Mouse (Mus musculus) kidney, adult 18-20 months (tissue): ENCODE data around the gene Mttp.

Experiments
- DNase-seq: peaks from one replicate; pipeline ENCODE4 v3.0.0; 2021

Gene Mttp

DNA sequence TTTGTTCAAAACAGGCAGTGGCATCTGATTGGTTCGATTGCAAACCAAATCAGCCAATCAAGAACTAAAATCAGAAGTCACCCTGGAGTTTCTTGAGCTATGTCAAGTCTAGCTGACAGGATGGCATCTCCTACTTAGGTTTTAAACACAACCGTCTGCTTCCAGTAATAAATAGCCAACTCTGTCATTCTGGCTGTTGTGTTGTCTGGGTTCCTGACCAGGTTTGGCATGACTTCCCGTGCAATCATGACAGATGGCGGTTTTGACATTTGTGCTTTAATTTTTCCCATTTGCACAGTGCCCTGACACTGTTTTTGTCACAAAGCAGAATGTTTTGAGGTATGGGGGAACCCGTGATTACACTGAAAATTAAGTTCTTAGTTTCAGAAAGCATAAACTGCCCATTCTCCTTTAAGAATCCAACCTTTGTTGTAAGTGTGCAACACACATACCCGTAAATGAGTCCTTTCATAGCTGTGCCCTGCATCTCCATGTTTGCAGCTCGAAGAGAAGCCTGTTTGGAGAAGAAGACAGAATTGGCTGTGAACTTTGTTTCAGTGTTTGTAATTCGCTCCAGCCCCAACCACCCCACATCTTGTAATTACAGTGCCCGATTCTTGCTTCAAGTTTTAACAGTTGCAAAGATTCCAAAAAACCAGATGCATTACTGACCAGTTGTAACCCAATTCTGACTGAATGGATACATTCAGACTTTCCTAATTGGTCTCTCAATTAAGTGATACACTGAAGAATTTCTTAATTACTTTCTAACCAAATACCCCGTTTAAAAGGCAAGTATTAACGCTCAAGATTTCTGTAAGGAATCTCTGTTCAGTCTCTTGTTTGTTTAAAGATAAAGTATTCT lies 67.1 kb downstream of the Mttp start:
- no peak for DNase-seq

DNA sequence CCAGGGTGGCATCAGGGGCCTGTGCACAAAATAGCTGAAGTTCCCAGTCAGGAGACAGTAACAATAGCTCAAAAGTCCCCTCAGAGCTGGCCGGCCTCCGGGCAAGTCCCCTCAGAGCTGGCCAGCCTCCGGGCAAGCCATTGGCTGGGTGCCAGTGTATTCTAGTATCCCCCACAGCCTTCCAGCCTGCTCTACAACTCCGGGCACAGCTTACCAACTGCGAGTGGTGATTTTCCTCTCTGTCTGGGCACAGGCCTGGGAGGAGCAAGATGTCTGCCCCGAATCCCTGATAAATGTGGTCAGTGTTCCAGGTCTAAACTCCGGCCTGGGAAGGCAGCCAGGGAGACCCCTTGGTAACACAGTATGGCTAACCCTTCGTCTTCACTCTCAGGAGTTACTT lies 69.6 kb downstream of the Mttp start:
- no peak for DNase-seq

DNA sequence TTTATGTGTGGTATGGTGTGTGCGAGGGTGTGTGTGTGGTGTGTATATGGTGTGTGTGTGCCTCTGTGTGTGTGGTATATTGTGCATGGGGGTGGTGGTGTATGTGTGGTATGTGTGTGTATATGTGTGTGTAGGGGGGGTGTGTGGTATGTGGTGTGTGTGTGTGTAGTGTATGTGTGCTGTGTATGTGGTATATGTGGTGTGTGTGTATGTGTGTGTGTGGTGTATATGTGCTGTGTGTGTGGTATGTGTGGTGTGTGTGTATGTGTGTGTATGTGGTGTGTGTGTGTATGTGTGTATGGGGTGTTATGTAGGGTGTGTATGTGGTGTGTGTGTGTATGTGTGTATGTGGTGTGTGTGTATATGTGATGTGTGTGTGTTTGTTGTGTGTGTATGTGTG lies 70.6 kb downstream of the Mttp start:
- no peak for DNase-seq

DNA sequence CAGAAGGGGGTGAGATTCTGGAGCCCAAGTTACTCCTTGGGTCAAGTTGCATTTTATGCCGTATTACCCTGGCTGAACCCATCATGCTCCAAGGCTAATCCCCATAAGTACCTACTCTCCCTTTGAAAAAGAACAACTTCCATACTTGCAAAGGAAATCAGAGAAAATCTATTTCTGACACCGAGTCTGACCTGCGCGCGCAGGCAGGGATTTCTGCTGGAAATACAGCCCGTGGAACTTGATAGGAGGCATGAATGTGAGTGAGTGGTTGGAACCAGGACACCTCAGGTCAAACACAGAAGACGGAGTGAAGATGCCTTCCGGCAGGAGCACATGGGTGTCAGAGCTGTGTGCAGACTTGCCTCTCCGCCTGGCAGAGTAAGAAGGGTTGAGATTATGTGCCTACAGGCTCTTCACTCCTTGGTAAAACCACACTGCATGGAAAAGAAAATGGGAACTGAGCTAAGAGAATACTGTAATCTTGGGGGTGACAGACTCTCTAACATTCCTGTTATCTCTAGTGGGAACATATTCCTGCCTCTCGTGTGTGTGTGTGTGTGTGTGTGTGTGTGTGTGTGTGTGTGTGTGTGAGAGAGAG lies 73.2 kb downstream of the Mttp start:
- no peak for DNase-seq

DNA sequence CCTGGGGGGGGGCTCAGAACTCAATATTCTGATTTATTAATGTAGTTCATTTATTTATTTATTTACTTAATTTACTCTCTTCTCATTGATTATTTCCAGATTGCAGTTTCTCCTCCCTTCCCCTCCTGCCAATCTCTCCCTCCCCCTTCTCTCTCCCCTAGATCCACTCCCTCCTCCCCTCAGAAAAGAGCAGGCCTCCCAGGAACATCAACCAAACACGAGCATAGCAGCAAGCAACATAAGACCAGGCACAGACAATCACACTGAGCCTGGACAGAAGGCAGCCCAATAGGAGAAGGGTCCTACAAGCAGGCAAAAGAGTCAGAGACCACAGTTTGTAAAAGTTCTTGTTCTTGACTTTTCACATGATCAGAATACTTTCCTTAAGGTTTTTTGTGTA lies 73.8 kb downstream of the Mttp start:
- no peak for DNase-seq

DNA sequence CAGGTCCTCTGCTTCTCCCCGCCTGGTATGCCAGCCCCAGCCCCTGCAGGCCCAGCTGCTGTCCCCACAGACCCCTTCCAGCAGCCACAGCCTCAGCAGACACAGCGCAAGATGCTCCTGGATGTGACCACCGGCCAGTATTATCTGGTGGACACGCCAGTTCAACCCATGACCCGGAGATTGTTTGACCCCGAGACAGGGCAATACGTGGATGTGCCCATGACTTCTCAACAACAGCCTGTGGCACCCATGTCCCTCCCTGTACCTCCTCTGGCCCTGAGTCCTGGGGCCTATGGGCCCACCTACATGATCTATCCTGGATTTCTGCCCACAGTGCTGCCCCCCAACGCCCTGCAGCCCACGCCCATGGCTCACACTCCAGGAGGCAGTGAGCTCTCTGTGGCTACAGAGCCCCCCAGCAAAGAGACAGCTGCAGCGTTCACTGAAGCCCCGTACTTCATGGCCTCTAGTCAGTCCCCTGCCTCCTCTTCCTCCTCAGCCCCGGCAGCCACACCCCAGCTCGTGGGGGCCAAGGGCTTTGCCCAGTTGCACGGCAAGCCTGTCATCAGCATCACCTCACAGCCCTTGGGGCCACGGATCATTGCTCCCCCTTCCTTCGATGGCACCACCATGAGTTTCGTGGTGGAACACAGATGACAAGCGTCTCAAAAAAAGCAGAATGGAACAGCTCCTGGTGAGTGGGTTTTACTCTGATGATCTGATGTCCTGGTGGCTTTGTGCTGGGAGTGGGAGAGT lies 74.8 kb downstream of the Mttp start:
- DNase-seq, result no peak

DNA sequence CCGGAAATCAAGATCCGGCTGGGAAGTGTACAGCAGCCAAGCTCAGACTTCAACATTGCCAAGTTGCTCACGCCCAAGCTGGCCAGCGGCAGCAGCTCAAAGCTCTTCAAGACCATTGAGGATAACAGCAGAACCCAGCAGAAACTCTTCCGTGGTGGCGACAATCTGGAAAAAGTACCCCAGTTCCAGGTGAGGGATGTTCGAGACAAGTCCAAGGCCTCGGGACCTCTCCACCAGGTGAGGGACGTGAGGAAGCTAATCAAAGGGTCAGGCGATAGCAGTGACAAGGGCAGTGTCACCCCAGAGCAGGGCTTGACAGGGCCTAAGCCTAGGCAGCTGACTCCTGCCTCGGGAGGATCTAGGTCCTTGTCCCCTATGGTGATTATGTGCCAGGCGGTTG lies 76.7 kb downstream of the Mttp start:
- DNase-seq, result no peak

DNA sequence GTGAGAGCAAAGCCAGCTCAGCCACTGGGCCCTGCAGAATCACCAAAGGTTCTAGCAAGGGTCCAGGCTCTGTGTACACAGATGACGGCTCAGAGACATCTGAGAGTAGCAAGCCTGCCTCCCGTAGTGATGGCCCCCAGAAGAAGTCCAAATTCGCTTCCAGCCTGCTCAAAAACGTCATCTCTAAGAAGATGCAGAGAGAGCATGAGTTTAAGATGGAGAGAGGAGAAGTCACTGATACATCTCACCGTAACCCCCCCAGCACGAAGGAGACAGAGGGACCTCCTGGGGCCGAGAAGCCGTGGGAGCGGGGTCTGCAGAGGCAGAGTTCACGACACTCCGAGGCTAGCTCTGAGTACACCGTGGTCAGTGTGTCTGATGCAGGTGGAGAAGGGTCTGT lies 77.5 kb downstream of the Mttp start, which contains the start of gene Gm5105:
Gm5105 (minus strand) TSS at position 101 of the 400 bp plus-strand sequence.
- DNase-seq, result no peak

DNA sequence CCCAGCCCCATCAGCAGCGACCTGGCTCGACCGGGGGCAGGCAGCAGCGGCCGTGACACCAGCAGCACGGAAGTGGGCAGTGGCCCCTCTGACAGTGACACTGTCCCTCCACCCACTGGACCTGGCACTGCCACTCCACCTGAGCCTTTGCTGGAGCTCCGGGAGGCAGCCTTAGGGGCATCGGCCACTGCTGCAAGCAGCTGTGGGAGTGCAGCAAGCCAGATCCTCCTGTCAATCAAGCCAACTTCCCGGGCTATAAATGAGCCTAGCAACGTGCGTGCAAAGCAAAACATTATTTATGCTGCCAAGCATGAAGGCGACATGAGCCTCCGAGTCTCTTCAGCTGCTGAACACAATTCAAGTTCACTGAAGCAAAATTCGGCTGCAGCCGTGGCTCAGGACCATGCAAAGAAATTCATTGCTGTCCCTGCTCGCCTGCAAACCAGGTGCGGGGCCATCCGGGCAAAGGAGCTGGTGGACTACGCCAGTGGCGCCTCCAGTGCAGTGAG lies 78.4 kb downstream of the Mttp start:
- DNase-seq, result no peak

DNA sequence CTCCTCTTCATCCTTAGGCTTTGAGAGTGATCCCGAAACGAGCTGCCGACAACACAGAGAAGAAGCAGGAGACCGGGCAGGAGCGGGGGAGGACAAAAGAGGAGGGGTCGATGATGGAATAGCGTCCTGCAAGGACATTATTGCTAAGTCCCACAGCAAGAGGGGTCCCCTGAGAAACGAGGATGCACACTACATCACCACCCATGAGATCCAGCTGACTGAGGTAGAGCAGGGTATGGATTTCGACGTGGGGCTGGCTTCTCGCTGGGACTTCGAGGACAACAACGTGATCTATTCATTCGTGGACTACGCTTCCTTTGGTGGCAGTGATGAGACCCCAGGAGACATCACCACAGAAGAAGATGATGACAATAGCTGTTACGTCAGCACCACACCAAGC lies 78.8 kb downstream of the Mttp start:
- DNase-seq, result no peak

DNA sequence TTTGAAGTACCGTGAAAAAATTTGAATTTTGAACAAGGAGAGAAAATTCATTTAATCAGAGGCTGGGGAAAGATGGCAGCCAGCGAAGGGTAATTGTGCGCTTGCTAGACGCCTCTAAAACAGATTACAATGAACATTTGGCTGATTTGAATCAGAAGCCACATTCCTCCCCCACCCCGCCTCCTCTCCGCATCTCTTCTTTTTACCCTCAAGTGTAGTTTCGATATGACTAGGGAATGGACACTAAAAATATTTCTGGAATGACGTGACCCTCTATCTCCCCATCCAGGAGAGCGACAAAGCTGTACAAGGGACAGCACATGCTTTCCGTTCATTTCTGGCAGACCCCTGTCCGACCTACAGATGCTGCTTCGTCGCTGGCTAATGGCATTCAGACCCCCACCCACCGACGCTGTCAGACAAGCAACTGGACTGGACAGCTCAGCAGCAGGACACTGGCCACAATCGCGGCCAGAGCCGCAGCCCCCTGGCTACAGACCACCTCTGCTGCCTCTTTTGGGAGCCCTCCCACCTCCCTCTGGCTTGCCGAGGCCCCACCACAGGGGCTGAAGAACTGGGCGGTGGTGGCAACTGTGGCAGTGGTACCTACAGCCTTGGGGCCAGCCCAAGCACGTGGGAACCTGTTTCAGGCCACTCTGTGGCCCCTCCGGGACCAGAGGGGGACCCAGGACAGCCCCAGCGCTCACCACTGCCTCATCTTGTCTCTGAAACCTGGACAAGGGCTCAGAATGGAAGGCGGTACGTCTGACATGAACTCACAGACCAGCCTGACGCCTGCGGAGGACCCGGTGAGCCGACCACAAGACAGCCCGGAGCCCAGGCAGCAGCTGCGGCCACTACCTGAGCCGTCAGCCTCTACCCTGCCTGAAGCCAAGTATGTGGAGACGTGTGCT lies 79.8 kb downstream of the Mttp start, which contains the start of gene 1110002E22Rik:
1110002E22Rik (plus strand) TSS at position 321 of the 914 bp plus-strand sequence.
- DNase-seq, result no peak

DNA sequence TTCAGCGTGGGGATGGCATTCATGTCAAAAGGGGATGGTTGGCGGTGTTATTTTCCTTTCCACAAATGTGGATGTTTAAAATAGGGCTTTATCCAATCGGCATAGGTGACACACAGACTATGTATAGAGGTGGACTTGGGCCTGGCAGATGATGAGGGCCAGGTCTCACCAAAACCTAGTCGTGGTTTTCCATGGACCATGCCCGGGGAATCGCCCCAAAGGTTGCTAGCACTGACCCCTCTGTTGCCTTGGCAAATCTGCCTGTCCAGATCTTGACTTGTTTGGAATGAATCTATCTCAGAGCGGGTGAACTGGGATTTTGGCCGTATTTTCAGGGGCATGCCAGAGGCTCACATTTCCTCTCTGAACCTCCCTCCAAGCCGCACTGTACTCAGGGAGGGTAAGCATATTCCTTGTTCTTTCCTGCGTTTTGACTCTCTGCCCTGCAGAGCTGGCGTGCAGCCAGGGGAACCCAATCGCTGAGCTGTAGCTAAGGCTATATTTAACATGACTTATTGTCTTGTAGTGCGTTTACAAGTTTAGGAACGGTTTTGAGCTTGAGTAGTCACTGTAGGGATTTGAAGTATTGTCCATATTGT lies 80.9 kb downstream of the Mttp start:
- peak; percentile 28 for DNase-seq

DNA sequence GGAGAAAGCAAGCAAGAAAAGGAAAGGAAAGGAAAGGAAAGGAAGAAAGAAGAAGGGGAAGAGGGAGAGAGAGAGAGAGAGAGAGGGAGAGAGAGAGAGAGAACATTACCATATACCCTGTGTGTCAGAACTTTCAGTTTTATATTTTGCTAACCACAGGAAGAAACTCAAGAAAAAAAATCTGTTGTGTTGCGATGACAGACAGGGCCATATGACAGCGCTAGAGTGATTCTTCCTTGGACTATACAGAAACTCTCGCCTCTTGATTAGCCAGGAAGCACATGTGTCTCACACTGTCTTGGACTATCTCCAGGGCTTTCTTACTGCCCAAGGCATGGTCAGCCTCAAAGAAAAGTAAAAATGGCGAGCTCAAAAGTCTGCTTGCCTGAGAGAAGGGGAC lies 82.1 kb downstream of the Mttp start:
- no peak for DNase-seq

DNA sequence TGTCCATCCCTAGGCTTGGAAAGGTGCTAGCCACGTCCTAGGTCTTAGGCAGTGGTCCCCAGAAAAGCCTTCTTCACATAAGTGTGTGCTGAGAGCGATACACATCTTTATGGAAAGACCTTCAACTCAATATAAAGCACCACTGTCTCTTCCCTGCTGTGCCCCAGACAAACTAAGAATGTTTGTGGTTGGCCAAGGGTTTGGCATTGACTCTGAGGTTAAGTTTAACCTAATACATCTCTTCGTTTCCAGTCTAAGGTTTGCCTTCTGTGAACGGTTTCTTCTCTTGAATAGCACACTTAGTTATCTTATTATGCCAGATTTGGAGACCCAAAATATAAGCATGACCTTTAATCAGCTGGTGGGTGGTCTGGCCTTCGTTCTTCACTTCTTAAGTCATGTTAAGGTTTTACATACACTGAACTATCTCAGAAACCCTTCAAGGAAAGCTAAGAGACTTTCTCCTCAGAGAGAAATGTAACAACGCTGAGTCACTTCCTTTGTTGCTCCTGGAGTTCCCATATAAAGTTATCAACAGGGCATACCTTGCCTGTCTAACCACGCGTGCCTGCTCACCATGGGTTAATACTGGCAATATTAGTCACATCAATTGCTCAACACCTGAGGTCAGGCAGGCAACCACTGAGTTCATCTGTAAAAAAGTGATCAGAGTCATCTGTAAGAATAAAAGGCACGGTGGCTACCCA lies 83.4 kb downstream of the Mttp start:
- DNase-seq, result no peak

DNA sequence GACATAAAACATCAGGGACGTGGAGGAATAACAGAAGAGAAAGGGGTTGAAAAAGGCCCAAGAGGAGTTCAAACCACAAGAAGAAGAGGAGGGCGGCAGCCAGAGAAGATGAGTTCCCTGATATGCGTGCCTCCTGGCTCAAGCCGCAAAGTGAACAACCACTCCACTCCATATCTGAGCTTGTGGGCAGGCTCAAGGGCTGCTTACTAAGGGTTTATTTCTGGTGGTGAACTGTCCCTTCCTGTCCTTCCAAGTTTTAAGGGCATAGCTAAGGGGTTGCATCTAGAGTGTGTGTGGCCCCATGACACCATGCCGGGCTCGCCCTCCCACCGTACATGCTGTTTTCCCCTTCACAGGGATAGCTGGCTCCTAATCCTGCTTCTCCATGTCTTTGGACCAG lies 84.3 kb downstream of the Mttp start:
- DNase-seq, result no peak

DNA sequence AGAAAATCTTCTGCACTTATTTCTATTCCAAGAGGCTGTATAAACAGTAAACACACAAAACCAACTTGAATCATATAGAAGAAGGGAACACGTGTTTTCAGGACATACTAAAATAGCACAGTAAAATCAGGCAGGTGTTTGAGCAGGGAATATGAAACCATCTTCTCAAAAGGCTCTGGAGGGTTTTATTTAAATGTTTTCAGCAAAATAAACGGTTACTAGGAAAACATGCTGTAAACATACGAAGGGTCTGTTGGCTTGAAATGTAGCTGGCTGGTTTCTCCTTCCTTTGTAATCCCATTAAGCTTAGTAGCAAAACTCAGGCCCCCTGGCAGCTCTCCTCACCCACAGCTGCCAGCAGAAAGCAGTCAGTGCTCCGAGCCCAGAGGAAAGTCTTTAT lies 86.5 kb downstream of the Mttp start:
- no peak for DNase-seq

DNA sequence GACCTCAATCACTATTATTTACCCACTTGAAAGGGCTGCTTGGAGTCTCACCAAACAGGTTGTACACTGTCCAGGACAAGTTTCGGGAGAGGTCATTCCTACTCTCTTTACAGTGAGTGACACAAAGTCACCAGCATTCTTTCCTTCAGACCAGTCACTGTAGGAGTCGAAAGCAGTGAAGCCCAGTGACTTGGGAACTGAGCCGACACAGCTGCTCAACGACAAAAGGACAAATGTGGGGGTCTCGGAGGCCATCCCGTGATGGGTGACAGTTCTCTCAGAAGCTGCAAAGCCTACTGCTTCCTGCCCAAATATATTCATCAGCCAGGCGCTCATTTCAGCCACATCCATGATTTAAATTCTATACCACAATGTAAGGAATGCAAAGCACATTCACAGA lies 87.8 kb downstream of the Mttp start:
- DNase-seq, result no peak

DNA sequence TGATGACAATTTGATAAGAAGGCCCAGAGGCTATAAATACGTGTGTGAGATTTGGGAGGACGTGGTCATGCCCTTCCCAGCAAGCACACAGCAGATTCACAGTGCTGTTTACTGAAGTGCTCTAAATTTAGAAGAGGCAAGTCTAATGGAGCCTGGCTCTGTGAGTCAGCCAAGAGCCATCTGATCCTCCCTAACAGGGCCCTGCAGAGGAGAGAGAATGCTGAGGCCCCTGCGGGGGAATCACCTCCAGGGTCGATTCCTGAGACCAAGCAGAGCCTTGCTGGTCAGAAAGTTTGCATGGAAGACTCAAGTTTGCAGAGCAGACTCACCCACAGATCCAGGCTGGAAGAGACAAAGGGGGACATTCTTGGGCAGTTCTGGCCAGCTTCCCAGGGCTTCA lies 90.8 kb downstream of the Mttp start:
- DNase-seq, result no peak

DNA sequence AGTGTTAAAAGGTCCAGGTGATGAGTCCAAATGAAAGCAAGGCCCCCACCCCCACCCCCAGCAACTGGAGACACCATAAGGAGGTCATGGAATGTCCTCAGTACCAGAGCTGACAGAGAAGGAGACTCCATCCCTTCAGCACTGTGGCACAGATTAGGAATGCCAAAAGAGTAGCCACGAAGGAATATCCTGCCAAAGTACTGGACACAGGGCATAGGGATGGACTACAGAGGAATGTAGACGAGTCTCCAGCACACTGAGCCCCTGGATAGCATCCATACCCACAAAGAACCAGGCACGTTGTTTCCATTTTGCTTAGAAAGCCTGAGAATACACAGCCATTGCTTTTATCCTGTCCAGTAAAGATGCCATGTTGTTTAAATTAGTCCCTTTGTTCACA lies 93.3 kb downstream of the Mttp start:
- DNase-seq, result no peak

DNA sequence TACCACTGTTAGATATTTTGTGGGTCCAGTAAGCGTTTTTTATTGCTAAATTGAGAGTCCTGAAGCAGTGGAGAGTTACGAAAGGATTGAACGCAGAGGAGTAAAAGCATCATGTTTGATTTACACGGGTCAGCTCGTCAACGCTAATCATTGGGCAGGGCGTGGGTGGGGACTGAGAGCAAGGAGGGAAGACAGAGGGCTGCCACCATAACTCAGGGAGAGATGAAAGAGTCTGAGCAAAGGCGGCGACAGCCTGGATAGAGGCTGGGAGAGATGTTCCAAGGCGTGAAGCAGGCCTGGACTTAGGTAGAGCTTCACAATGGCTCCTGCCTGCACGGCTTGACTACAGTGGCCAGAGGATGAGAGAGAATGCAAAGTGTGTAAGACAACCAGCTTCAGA lies 94.0 kb downstream of the Mttp start:
- DNase-seq, result no peak

DNA sequence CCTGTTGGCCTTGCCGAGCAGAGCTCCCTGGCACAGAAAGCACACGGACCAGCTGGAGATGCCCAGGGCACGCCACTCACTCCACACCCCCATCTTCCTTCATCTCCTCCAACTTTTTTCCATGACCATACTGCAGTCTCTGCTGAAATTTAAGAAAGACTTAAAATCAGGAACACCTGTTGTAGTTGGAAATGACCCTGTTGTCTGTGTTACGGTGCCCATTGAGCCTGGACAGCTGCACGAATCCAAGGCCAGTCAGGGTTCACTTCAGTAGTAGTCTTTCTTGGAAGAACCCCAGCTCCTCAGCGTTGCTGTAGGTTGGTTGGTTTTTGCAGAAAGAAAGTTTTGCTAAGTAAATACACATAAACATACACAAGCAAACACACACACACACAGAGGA lies 95.2 kb downstream of the Mttp start:
- DNase-seq, result no peak
